Mouse (Mus musculus): ENCODE data around the gene Fuz.
A peak's percentile ranks its signal among the peaks of the same experiment; 100 is the strongest.

- TF ChIP-seq CTCF (IDR thresholded peaks at IDR 0.05; ENCODE audit: control insufficient read depth, insufficient read depth, insufficient read length) (no peak), USF1 (IDR thresholded peaks at IDR 0.05; ENCODE audit: low read depth) (peak; percentile 89), CEBPB (IDR thresholded peaks at IDR 0.05; ENCODE audit: low read depth) (no peak), MAX (IDR thresholded peaks at IDR 0.05) (peak; percentile 94)
Measured at GRCm38 (mm10) chr7:44848561-44849415, 47.1 kb upstream of the Fuz start, which contains the start of the genes Akt1s1 and Tbc1d17.

Data from C2C12 (cell line).